Mouse (Mus musculus) MEL (cell line): ENCODE measurements at regions not wholly inside any gene's neighbourhood (a gene's known extent, or its start where the extent isn't known, plus 50 kb on each side); places are given as distances from the start of the nearest gene placed in this dataset.

Source experiments
- DNase-seq: peaks from one replicate; pipeline ENCODE4 v3.0.0; 2011; ENCODE audit warnings: low read depth, low spot score
- H3K27ac ChIP-seq: 2 replicates; pipeline ENCODE4 v1.5.1; 2012; ENCODE audit warnings: low read depth, mild to moderate bottlenecking, control low read depth, low read length, moderate library complexity; ENCODE audit not compliant: control insufficient read depth
- H3K27me3 ChIP-seq, 2 experiments: fragments of 150-350 bp in 1 of 2; sonication (generic) in 1 of 2; 2 replicates each; pipeline ENCODE4 v1.6.1; 2012; ENCODE audit warnings: low read length in 2 of 2, mild to moderate bottlenecking in 2 of 2, improper control_type of control experiment in 1 of 2, moderate library complexity in 1 of 2; ENCODE audit not compliant: insufficient read depth in 2 of 2, control insufficient read depth in 1 of 2
- H3K36me3 ChIP-seq, 2 experiments: 2 replicates each; pipeline ENCODE4 v1.6.1; 2012 to 2014; ENCODE audit warnings: low read length in 2 of 2, improper control_type of control experiment in 1 of 2, inconsistent platforms in 1 of 2, mild to moderate bottlenecking in 1 of 2; ENCODE audit not compliant: insufficient read depth in 2 of 2, control insufficient read depth in 1 of 2
- H3K4me1 ChIP-seq, 2 experiments: fragments of 150-350 bp in 1 of 2; sonication (generic) in 1 of 2; 2 replicates each; pipeline ENCODE4 v1.6.1; 2012; ENCODE audit warnings: low read length in 2 of 2, improper control_type of control experiment in 1 of 2, mild to moderate bottlenecking in 1 of 2; ENCODE audit not compliant: insufficient read depth in 2 of 2, control insufficient read depth in 1 of 2
- H3K4me3 ChIP-seq, 2 experiments: fragments of 150-350 bp in 1 of 2; sonication (generic) in 1 of 2; 2 replicates each; pipeline ENCODE4 v1.5.1; 2012; ENCODE audit warnings: low read depth in 2 of 2, low read length in 2 of 2, mild to moderate bottlenecking in 2 of 2, moderate library complexity in 2 of 2, control low read depth in 1 of 2, improper control_type of control experiment in 1 of 2; ENCODE audit not compliant: control insufficient read depth in 1 of 2, insufficient read depth in 1 of 2
- H3K79me2 ChIP-seq: 2 replicates; pipeline ENCODE4 v1.6.1; 2012; ENCODE audit warnings: mild to moderate bottlenecking, low read length, moderate library complexity; ENCODE audit not compliant: control insufficient read depth, poor library complexity, insufficient read depth
- H3K9ac ChIP-seq: 2 replicates; pipeline ENCODE4 v1.6.1; 2012; ENCODE audit warnings: low read depth, mild to moderate bottlenecking, control low read depth, low read length, moderate library complexity; ENCODE audit not compliant: control insufficient read depth, poor library complexity, severe bottlenecking
- H3K9me3 ChIP-seq: fragments of 150-350 bp; sonication (generic); replicated peaks from 2 replicates; pipeline ENCODE4 v1.6.1; 2012; ENCODE audit warnings: mild to moderate bottlenecking, low read length, improper control_type of control experiment, moderate library complexity; ENCODE audit not compliant: insufficient read depth
- CHD2 ChIP-seq: IDR thresholded peaks from 2 replicates; pipeline ENCODE4 v1.6.1; 2011; ENCODE audit warnings: low read length, improper control_type of control experiment
- CTCF ChIP-seq, 3 experiments: IDR thresholded peaks in 2 of 3; conservative IDR thresholded peaks in 1 of 3; 2 replicates each; pipeline ENCODE4 v1.5.1; 2011 to 2012; ENCODE audit warnings: low read length in 3 of 3, low read depth in 2 of 3, mild to moderate bottlenecking in 2 of 3, improper control_type of control experiment in 1 of 3, inconsistent platforms in 1 of 3, mixed read lengths in 1 of 3, moderate library complexity in 1 of 3; ENCODE audit not compliant: control insufficient read depth in 1 of 3, insufficient read depth in 1 of 3, poor library complexity in 1 of 3, severe bottlenecking in 1 of 3
- ETS1 ChIP-seq: IDR thresholded peaks from 2 replicates; pipeline ENCODE4 v1.6.1; 2012; ENCODE audit warnings: low read depth, mild to moderate bottlenecking, inconsistent platforms, low read length, improper control_type of control experiment, moderate library complexity
- GABPA ChIP-seq: IDR thresholded peaks from 2 replicates; pipeline ENCODE4 v1.6.1; 2012; ENCODE audit warnings: low read depth, mild to moderate bottlenecking, inconsistent platforms, low read length, improper control_type of control experiment, moderate library complexity
- HCFC1 ChIP-seq: IDR thresholded peaks from 2 replicates; pipeline ENCODE4 v1.6.1; 2012; ENCODE audit warnings: low read depth, mild to moderate bottlenecking, inconsistent platforms, low read length, improper control_type of control experiment, moderate library complexity
- JUND ChIP-seq: IDR thresholded peaks from 2 replicates; pipeline ENCODE4 v1.6.1; 2011; ENCODE audit warnings: low read depth, mild to moderate bottlenecking, improper control_type of control experiment, low read length
- KAT2A ChIP-seq: conservative IDR thresholded peaks from 2 replicates; pipeline ENCODE4 v1.6.1; 2012; ENCODE audit warnings: low read depth, low read length, improper control_type of control experiment, inconsistent platforms
- MEF2A ChIP-seq: IDR thresholded peaks from 2 replicates; pipeline ENCODE4 v1.6.1; 2014; ENCODE audit warnings: low read depth, mild to moderate bottlenecking, inconsistent platforms, low read length, improper control_type of control experiment; ENCODE audit not compliant: poor library complexity, insufficient replicate concordance, severe bottlenecking; ENCODE audit errors: extremely low read depth
- NRF1 ChIP-seq: IDR thresholded peaks from 2 replicates; pipeline ENCODE4 v1.6.1; 2014; ENCODE audit warnings: low read depth, mild to moderate bottlenecking, inconsistent platforms, low read length, improper control_type of control experiment, moderate library complexity; ENCODE audit not compliant: poor library complexity, insufficient read depth, severe bottlenecking
- POLR2A ChIP-seq, 2 experiments: IDR thresholded peaks; 2 replicates each; pipeline ENCODE4 v1.6.1; 2011 to 2012; ENCODE audit warnings: low read length in 2 of 2, mild to moderate bottlenecking in 2 of 2, control low read depth in 1 of 2, improper control_type of control experiment in 1 of 2, low read depth in 1 of 2, moderate library complexity in 1 of 2; ENCODE audit not compliant: control insufficient read depth in 1 of 2, insufficient read depth in 1 of 2, poor library complexity in 1 of 2
- RAD21 ChIP-seq: IDR thresholded peaks from 2 replicates; pipeline ENCODE4 v1.6.1; 2011; ENCODE audit warnings: mild to moderate bottlenecking, low read depth, low read length, improper control_type of control experiment
- RCOR1 ChIP-seq: IDR thresholded peaks from 2 replicates; pipeline ENCODE4 v1.6.1; 2012; ENCODE audit warnings: low read depth, mild to moderate bottlenecking, inconsistent platforms, low read length, improper control_type of control experiment
- SIN3A ChIP-seq: IDR thresholded peaks from 2 replicates; pipeline ENCODE4 v1.6.1; 2012; ENCODE audit warnings: low read length, improper control_type of control experiment, inconsistent platforms
- SMC3 ChIP-seq: IDR thresholded peaks from 2 replicates; pipeline ENCODE4 v1.6.1; 2011; ENCODE audit warnings: low read depth, low read length, improper control_type of control experiment
- TBP ChIP-seq: IDR thresholded peaks from 2 replicates; pipeline ENCODE4 v1.8.0; 2011; ENCODE audit warnings: low read depth, low read length, improper control_type of control experiment
- TCF12 ChIP-seq: IDR thresholded peaks from 2 replicates; pipeline ENCODE4 v1.6.1; 2014; ENCODE audit warnings: low read depth, mild to moderate bottlenecking, inconsistent platforms, low read length, improper control_type of control experiment, moderate library complexity
- USF1 ChIP-seq: IDR thresholded peaks from 2 replicates; pipeline ENCODE4 v1.6.1; 2014; ENCODE audit warnings: low read depth, mild to moderate bottlenecking, inconsistent platforms, low read length, improper control_type of control experiment, moderate library complexity
- ZC3H11A ChIP-seq: IDR thresholded peaks from 2 replicates; pipeline ENCODE4 v1.6.1; 2012; ENCODE audit warnings: low read depth, mild to moderate bottlenecking, inconsistent platforms, low read length, improper control_type of control experiment
- ZKSCAN1 ChIP-seq: IDR thresholded peaks from 2 replicates; pipeline ENCODE4 v1.6.1; 2012; ENCODE audit warnings: low read depth, mild to moderate bottlenecking, inconsistent platforms, low read length, improper control_type of control experiment, moderate library complexity
- ZMIZ1 ChIP-seq: IDR thresholded peaks from 2 replicates; pipeline ENCODE4 v1.6.1; 2012; ENCODE audit warnings: low read depth, mild to moderate bottlenecking, inconsistent platforms, low read length, improper control_type of control experiment, moderate library complexity

DNA sequence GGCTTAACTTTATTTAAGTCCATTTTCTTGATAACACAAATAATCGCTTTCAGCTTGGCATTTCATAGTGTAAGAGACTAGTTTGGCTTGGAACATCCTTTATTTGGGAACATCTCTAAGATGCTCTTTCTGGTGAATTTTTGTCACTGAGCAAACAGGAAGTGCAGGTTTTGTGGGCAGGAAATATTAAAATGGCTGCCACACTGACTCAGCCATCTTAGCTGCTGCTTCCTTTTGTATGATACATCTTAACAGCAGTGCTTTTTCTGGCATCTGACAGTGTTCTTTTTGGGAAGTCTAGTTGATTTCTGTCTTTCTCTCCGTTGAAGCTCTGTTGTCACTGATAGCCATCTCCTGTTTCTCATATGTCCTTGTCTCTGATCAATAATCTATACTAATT, 329.4 kb upstream of the Tet2 start:
- Histone ChIP-seq H3K4me3 (no peak overlapping the region), H3K4me1 (no peaks in the 10 kb centered on the region), H3K9me3 (no peaks in the 10 kb centered on the region), H3K9ac (no peak overlapping the region), H3K27ac (no peak overlapping the region), H3K36me3 (no peaks in the 10 kb centered on the region), H3K79me2 (no peaks in the 10 kb centered on the region), H3K27me3 (no peaks in the 10 kb centered on the region)
- no peak for TF ChIP-seq ETS1
- no peak for TF ChIP-seq KAT2A
- no peak for TF ChIP-seq RCOR1
- no peak for TF ChIP-seq POLR2A (IDR thresholded peaks at IDR 0.05; ENCODE audit: control insufficient read depth in 1 of 2, insufficient read depth in 1 of 2, low read depth in 1 of 2, low read length in 2 of 2, poor library complexity in 1 of 2)
- no peak for TF ChIP-seq ZMIZ1
- DNase-seq: no peak

DNA sequence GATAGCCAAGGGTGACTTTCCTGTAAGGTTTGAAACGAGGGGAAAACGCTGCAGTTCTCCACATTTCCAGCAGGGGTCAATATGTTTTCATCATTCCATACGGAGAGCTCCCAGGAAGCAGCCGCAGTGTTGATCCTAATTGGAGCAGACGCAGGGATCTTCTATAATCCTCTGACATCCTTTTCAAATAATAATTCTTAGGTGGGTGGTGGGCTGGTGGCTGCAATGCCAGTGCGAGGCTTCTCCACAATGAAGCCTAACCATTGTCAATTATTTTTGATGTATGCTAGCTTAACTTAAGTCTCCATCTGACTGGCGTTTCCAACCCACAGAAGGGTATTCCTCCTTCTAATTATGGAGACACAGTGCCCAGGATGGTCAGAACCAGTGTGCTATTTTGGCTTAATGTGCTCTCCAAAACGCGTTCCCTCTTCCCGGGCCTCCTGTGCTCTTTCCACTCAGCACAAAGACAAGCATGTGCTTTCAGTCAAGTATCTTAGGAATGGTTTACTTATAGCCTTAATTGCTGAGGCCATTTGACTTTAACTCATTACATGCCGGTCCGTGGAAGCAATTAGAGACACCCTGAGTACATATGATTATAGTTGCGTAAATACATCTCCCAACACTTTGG, 331.6 kb upstream of the Tet2 start:
- peak; percentile 54 for DNase-seq
- Histone ChIP-seq H3K4me1 (no peaks in the 10 kb centered on the region), H3K9ac (no peak overlapping the region), H3K27me3 (no peaks in the 10 kb centered on the region), H3K79me2 (no peaks in the 10 kb centered on the region), H3K4me3 (no peak overlapping the region), H3K36me3 (no peaks in the 10 kb centered on the region), H3K9me3 (no peaks in the 10 kb centered on the region), H3K27ac (no peak overlapping the region)
- TF ChIP-seq MEF2A (no peak), RAD21 (peak; percentile 86), SMC3 (peak; percentile 78), ZKSCAN1 (no peak), TCF12 (no peak), SIN3A (no peak), CTCF (IDR thresholded peaks at IDR 0.05 in 2 of 3, conservative IDR thresholded peaks at IDR 0.05 in 1 of 3; ENCODE audit: control insufficient read depth in 1 of 3, insufficient read depth in 1 of 3, low read depth in 2 of 3, low read length in 3 of 3, poor library complexity in 1 of 3, severe bottlenecking in 1 of 3) (peak; percentile 60 to 76 (median 62)), USF1 (no peak), GABPA (no peak), HCFC1 (no peak), TBP (no peak), ZC3H11A (peak; percentile 77), CHD2 (no peak), JUND (no peak), NRF1 (no peak), KAT2A (no peak), RCOR1 (no peak)
